Mouse (Mus musculus) G1E (cell line): ENCODE results near the gene Ppp1r26. TPM values are rescaled to one million over a fixed set of nuclear protein-coding genes. Genes with fewer than 3 reads are reported as not detected.

Source experiments
- ATAC-seq: 2 replicates; pipeline ENCODE4 v1.8.0; 2016; ENCODE audit warnings: mild to moderate bottlenecking; ENCODE audit not compliant: insufficient number of reproducible peaks, poor library complexity, low FRiP score, severe bottlenecking; ENCODE audit errors: extremely low read depth
- DNase-seq: peaks from one replicate; pipeline ENCODE4 v3.0.0; 2012; ENCODE audit warnings: low spot score
- H3K27me3 ChIP-seq: 2 replicates; pipeline ENCODE4 v1.6.1; 2012; ENCODE audit warnings: mild to moderate bottlenecking, low read length, inconsistent platforms; ENCODE audit not compliant: insufficient read depth
- H3K36me3 ChIP-seq: replicated peaks from 2 replicates; pipeline ENCODE3; 2012; ENCODE audit warnings: mild to moderate bottlenecking, inconsistent platforms
- H3K4me1 ChIP-seq: 2 replicates; pipeline ENCODE4 v1.6.1; 2012; ENCODE audit warnings: low read depth, low read length, inconsistent platforms, mixed read lengths; ENCODE audit not compliant: insufficient read depth
- H3K4me3 ChIP-seq: 2 replicates; pipeline ENCODE4 v1.5.1; 2012; ENCODE audit warnings: low read depth, mild to moderate bottlenecking, inconsistent platforms, low read length, moderate library complexity, mixed read lengths
- H3K9me3 ChIP-seq: replicated peaks from 2 replicates; pipeline ENCODE4 v1.6.1; 2012; ENCODE audit warnings: inconsistent platforms
- CTCF ChIP-seq: IDR thresholded peaks from 2 replicates; pipeline ENCODE4 v1.5.1; 2012; ENCODE audit warnings: low read depth, low read length, inconsistent platforms, mixed read lengths
- GATA1 ChIP-seq: IDR thresholded peaks from 2 replicates; pipeline ENCODE4 v1.6.1; 2012; ENCODE audit warnings: borderline replicate concordance, low read length, inconsistent platforms, mixed read lengths
- GATA2 ChIP-seq: IDR thresholded peaks from 2 replicates; pipeline ENCODE4 v1.6.1; 2012; ENCODE audit warnings: low read depth, low read length, inconsistent platforms, borderline replicate concordance
- POLR2AphosphoS5 ChIP-seq: IDR thresholded peaks from 2 replicates; pipeline ENCODE4 v1.6.1; 2012; ENCODE audit warnings: low read depth, low read length, inconsistent platforms; ENCODE audit not compliant: insufficient replicate concordance
- TAL1 ChIP-seq: conservative IDR thresholded peaks from 2 replicates; pipeline ENCODE4 v1.6.1; 2012; ENCODE audit warnings: low read depth, low read length, inconsistent platforms, mixed read lengths
- polyA plus RNA-seq: library from polyadenylated mRNA; stranded (reverse); fragments of >175 nt; gene quantifications from 2 replicates; pipeline ENCODE4 v1.2.3, GENCODE M21; 2012
- total RNA-seq, 2 experiments: library from RNA; stranded (forward) in 1 of 2; stranded (reverse) in 1 of 2; fragments of 200-1000 nt in 1 of 2; fragments of >200 nt in 1 of 2; fragmentation: Nextera tagmentation in 1 of 2; gene quantifications; 2 replicates each; pipeline ENCODE4 v1.2.3; 2014 to 2017

Ppp1r26 gene
- total and polyA plus RNA-seq, 3 experiments: 0.16 TPM; not detected in 2

DNA sequence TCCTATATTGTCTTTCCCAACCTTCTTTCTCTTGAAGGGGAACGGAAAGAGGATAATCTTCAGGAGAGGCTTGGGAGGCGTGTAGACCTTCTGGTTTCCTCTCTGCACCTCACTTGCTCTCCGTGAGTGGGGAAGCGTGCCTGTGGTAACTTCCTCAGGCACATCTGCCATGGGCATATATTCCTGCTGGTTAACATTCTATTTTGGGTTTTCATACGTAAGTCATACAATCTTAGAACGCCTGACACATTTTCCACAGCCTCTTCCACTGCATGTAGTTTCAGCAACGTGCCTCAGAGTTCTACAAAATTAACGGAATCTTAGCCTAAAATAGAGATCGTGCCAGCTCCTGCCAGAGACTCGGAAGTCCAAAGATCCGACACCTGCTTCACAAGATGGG, 11.2 kb upstream of the Ppp1r26 start:
- ATAC-seq (no peak), DNase-seq (no peak)
- Histone ChIP-seq H3K27me3 (peaks cover 7% of the 10 kb centered on the region; the same call in 1 of the 2 replicates), H3K4me3 (no peak overlapping the region), H3K36me3 (no peaks in the 10 kb centered on the region), H3K4me1 (no peaks in the 10 kb centered on the region), H3K9me3 (peaks cover 3% of the 10 kb centered on the region; the same call in 1 of the 2 replicates)
- TF ChIP-seq CTCF (no peak), POLR2AphosphoS5 (no peak), GATA1 (no peak), TAL1 (no peak), GATA2 (no peak)

DNA sequence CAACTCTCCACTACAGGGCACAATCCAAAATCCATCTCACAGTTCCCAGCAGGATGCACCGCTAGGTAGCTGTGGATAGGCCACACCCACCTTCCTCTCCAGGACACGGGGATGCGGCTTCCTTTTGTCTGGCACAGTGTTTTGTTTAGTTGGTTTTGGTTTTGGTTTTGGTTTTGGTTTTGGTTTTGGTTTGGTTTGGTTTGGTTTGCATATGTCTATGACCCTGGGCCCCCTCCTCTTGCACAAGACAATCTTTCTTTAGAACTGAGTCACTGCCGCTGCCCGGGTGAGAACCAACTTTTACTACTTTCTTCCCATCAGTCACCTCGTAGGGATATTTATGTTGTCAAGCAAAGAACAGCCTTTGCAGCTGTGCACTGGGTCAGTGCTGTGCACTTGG, 5.8 kb upstream of the Ppp1r26 start:
- Histone ChIP-seq H3K9me3 (0 out of 2 replicates have a peak, but pooled peaks cover 3% of the 10 kb centered on the region), H3K4me1 (no peaks in the 10 kb centered on the region; the same call in 1 of the 2 replicates), H3K4me3 (no peak overlapping the region), H3K27me3 (0 out of 2 replicates have a peak, but pooled peaks cover 5% of the 10 kb centered on the region), H3K36me3 (no peaks in the 10 kb centered on the region)
- TF ChIP-seq GATA2 (no peak), GATA1 (no peak), CTCF (no peak)
- no peak for ATAC-seq
- no peak for DNase-seq

DNA sequence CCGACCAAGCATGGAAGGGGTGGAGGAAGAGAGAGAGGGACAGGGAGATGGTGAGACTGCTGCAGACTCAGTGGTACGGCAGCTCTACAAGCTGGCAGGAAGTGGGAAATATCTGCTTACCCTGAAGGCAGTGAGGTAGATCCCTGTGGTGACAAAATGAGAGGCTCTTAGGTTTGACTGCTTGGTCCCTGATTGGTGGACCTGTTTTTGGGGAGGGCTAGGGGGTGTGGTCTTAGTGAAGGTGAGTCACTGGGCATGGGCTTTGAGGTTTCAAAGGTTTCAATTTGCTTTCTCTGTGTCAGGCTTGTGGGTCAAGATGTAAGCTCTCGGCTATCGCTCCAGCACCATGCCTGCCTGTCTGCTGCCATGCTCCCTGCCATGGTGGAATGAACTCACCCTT, 1.5 kb upstream of the Ppp1r26 start:
- peaks cover 4% of the 10 kb centered on the region; the same call in 1 of the 2 replicates for H3K27me3 ChIP-seq
- peaks cover 9% of the 10 kb centered on the region for H3K9me3 ChIP-seq
- no peaks in the 10 kb centered on the region; the same call in 1 of the 2 replicates for H3K4me1 ChIP-seq
- DNase-seq (no peak), ATAC-seq (no peak)
- no peaks in the 10 kb centered on the region for H3K36me3 ChIP-seq
- no peak for TF ChIP-seq GATA2
- no peak for TF ChIP-seq GATA1
- no peak for TF ChIP-seq CTCF
- TF ChIP-seq POLR2AphosphoS5: no peak
- TF ChIP-seq TAL1: no peak
- no peak overlapping the region for H3K4me3 ChIP-seq

DNA sequence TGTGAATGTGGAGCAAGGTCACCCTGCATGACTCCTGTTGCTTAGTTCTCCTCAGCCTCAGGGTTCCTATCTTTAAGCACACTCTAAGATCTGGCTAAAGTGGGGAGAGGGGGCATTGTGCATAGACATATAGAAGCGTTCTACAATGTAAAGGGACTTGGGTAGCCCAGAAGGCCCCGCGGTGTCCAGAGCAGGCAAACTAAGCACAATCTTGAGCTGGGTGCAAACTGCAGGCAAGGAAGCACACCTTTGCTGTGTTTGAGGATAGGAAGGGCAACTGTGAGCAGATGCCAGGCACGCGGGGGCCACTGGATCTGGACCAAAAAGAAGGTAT, 452 bp upstream of the Ppp1r26 start:
- Histone ChIP-seq H3K27me3 (peaks cover 7% of the 10 kb centered on the region; the same call in 1 of the 2 replicates), H3K4me3 (no peak overlapping the region), H3K4me1 (no peaks in the 10 kb centered on the region), H3K9me3 (peaks cover 9% of the 10 kb centered on the region), H3K36me3 (no peaks in the 10 kb centered on the region)
- DNase-seq (no peak), ATAC-seq (no peak)
- TF ChIP-seq GATA1 (no peak), CTCF (no peak), POLR2AphosphoS5 (no peak), TAL1 (no peak), GATA2 (no peak)

DNA sequence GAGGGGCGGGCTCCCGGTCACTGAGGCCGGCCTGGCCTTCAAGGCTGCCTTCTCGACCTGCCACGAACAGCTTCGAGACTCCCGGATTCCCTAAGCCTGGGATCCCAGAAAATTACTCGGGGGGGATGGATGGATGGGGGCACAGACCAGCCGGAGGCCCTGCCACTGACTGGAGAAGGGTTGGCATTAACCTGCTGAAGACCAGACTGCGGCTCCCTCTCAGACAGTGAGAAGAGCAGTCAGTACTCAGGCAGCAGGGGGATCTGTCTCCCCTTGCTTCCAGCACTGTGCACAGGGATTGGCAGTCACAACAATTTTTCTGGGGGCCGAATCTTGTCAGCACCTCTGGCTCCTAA, 693 bp downstream of the Ppp1r26 start:
- no peaks in the 10 kb centered on the region for H3K36me3 ChIP-seq
- no peaks in the 10 kb centered on the region for H3K4me1 ChIP-seq
- H3K4me3 ChIP-seq: no peak overlapping the region
- peaks cover 9% of the 10 kb centered on the region for H3K9me3 ChIP-seq
- DNase-seq: no peak
- peaks cover 14% of the 10 kb centered on the region; the same call in 1 of the 2 replicates for H3K27me3 ChIP-seq
- ATAC-seq: no peak
- no peak for TF ChIP-seq CTCF
- no peak for TF ChIP-seq GATA1
- TF ChIP-seq GATA2: no peak
- TF ChIP-seq TAL1: no peak
- no peak for TF ChIP-seq POLR2AphosphoS5

DNA sequence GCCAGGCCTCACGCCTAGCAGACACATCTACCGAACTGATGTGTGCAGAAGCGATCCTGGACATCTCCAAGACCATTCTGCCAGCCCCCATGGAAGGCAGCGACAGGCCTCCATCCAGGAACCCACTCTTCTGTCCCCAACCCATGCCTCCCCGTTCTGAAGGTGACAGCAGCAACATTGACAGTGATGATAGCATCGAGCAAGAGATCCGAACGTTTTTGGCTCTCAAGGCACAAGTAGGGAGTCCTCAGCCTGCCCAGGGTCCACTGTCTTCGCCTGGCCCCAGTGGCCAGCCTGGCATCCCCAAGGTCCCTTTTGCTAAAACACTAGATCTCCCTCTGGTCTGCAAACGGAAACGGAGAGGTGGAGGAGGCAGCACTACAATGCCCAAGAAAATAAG, 5.1 kb downstream of the Ppp1r26 start:
- Histone ChIP-seq H3K9me3 (peaks cover 5% of the 10 kb centered on the region; the same call in 1 of the 2 replicates), H3K4me1 (no peaks in the 10 kb centered on the region), H3K27me3 (peaks cover 25% of the 10 kb centered on the region; the same call in 1 of the 2 replicates), H3K4me3 (no peak overlapping the region), H3K36me3 (no peaks in the 10 kb centered on the region)
- TF ChIP-seq TAL1 (no peak), GATA2 (no peak), GATA1 (no peak), CTCF (no peak), POLR2AphosphoS5 (no peak)
- DNase-seq (no peak), ATAC-seq (no peak)

DNA sequence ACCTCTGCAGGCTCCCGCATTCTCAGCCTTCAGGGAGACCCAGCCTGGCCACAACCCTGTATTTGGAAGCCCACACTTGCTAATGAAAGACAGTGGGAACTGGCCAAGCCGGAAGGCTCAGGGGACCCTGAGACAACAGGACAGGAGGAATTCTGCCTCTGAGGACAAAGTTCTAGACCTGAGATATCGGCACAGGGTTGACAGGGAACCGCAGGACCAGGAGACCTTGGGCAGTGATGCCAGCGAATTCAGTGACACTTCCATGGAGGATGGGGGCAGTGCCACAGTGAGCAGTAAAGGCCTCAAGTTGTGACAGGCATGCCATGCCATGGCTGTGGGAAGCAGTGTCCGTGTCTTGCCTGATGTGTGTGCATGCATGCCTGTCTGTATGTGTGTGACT, 6.9 kb downstream of the Ppp1r26 start:
- no peaks in the 10 kb centered on the region for H3K36me3 ChIP-seq
- TF ChIP-seq TAL1: no peak
- TF ChIP-seq POLR2AphosphoS5: no peak
- TF ChIP-seq CTCF: no peak
- H3K4me3 ChIP-seq: no peak overlapping the region
- no peaks in the 10 kb centered on the region for H3K4me1 ChIP-seq
- ATAC-seq (no peak), DNase-seq (no peak)
- peaks cover 25% of the 10 kb centered on the region; the same call in 1 of the 2 replicates for H3K27me3 ChIP-seq
- no peaks in the 10 kb centered on the region for H3K9me3 ChIP-seq
